Mouse (Mus musculus) bone marrow macrophage, adult 2 months (primary cell): ENCODE data around the gene Apba3. TPM values are rescaled to one million over a fixed set of nuclear protein-coding genes. Genes with fewer than 3 reads are reported as not detected.

Source experiments
- H3K27ac ChIP-seq: 2 replicates; pipeline ENCODE4 v1.5.1; 2012; ENCODE audit warnings: low read depth, low read length; ENCODE audit not compliant: insufficient read depth
- H3K4me1 ChIP-seq: 2 replicates; pipeline ENCODE4 v1.6.1; 2012; ENCODE audit warnings: low read length; ENCODE audit not compliant: control insufficient read depth, insufficient read depth
- H3K4me3 ChIP-seq: 2 replicates; pipeline ENCODE4 v1.5.1; 2012; ENCODE audit warnings: mild to moderate bottlenecking, low read length, moderate library complexity; ENCODE audit not compliant: insufficient read depth
- CTCF ChIP-seq: IDR thresholded peaks from 2 replicates; pipeline ENCODE4 v1.5.1; 2012; ENCODE audit warnings: low read depth, mild to moderate bottlenecking, low read length, moderate library complexity
- POLR2A ChIP-seq: IDR thresholded peaks from 2 replicates; pipeline ENCODE4 v1.6.1; 2012; ENCODE audit warnings: mild to moderate bottlenecking, low read depth, low read length, borderline replicate concordance
- polyA plus RNA-seq: library from polyadenylated mRNA; stranded (reverse); fragments of >200 nt; gene quantifications from 2 replicates; pipeline ENCODE4 v1.2.4, GENCODE M21; 2012; ENCODE audit not compliant: missing spikeins, insufficient read depth, insufficient read length

Apba3 gene
- polyA plus RNA-seq, 1 experiment = 34.3 TPM

- TF ChIP-seq POLR2A (no peak), CTCF (no peak)
- H3K27ac ChIP-seq = peak overlapping the region; percentile 94
- peak overlapping the region; percentile 44 for H3K4me3 ChIP-seq
- H3K4me1 ChIP-seq = peaks cover 67% of the 10 kb centered on the region
These were observed 30.5 kb downstream of the Apba3 start for GRCm38 (mm10) chr10:81297246-81297645.

GRCm38 (mm10) chr10:81297845-81298244, 31.1 kb downstream of the Apba3 start:
- Histone ChIP-seq H3K4me3 (peak overlapping the region; percentile 44), H3K4me1 (peaks cover 72% of the 10 kb centered on the region), H3K27ac (peak overlapping the region; percentile 94)
- TF ChIP-seq POLR2A (0 out of 2 replicates have a peak, but pooled peaks have one; percentile 28), CTCF (no peak)

- peak overlapping the region; percentile 94 for H3K27ac ChIP-seq
- TF ChIP-seq POLR2A (no peak), CTCF (no peak)
- peak overlapping the region; percentile 44 for H3K4me3 ChIP-seq
- peaks cover 79% of the 10 kb centered on the region for H3K4me1 ChIP-seq
These were observed 31.8 kb downstream of the Apba3 start for GRCm38 (mm10) chr10:81298369-81299100.

- H3K27ac ChIP-seq = peak overlapping the region; percentile 94
- H3K4me1 ChIP-seq = peaks cover 84% of the 10 kb centered on the region
- TF ChIP-seq CTCF = no peak
- no peak for TF ChIP-seq POLR2A
- no peak overlapping the region for H3K4me3 ChIP-seq
These were observed 33.0 kb downstream of the Apba3 start for GRCm38 (mm10) chr10:81299585-81300351.

- Histone ChIP-seq H3K27ac (peak overlapping the region; percentile 94), H3K4me3 (no peak overlapping the region), H3K4me1 (peaks cover 81% of the 10 kb centered on the region)
- no peak for TF ChIP-seq POLR2A
- no peak for TF ChIP-seq CTCF
These were observed 33.7 kb downstream of the Apba3 start for GRCm38 (mm10) chr10:81300352-81300907.

- Histone ChIP-seq H3K4me3 (no peak overlapping the region), H3K27ac (no peak overlapping the region), H3K4me1 (peaks cover 73% of the 10 kb centered on the region)
- TF ChIP-seq CTCF (no peak), POLR2A (no peak)
These were observed 34.6 kb downstream of the Apba3 start for GRCm38 (mm10) chr10:81301321-81301720.

- H3K27ac ChIP-seq = 0 out of 2 replicates have a peak overlapping the region, but pooled peaks have one; percentile 24
- TF ChIP-seq CTCF (no peak), POLR2A (no peak)
These were observed 35.5 kb downstream of the Apba3 start for GRCm38 (mm10) chr10:81302288-81302687.

GRCm38 (mm10) chr10:81302781-81303218, 36.0 kb downstream of the Apba3 start:
- Histone ChIP-seq H3K27ac (peak overlapping the region; percentile 24; the same call in 1 of the 2 replicates), H3K4me3 (0 out of 2 replicates have a peak overlapping the region, but pooled peaks have one; percentile 4), H3K4me1 (peaks cover 61% of the 10 kb centered on the region)
- TF ChIP-seq POLR2A = no peak
- TF ChIP-seq CTCF = no peak

More at GRCm38 (mm10) chr10:81302288-81302687, 35.5 kb downstream of the Apba3 start:
- Histone ChIP-seq H3K4me3 (0 out of 2 replicates have a peak overlapping the region, but pooled peaks have one; percentile 4), H3K4me1 (peaks cover 64% of the 10 kb centered on the region)

- TF ChIP-seq POLR2A (no peak), CTCF (no peak)
- Histone ChIP-seq H3K27ac (peak overlapping the region; percentile 24), H3K4me3 (0 out of 2 replicates have a peak overlapping the region, but pooled peaks have one; percentile 4), H3K4me1 (peaks cover 59% of the 10 kb centered on the region)
These were observed 36.5 kb downstream of the Apba3 start for GRCm38 (mm10) chr10:81303258-81303657.
